Mouse (Mus musculus): Measurements from ENCODE around the gene Krtap16-1. TPM values are rescaled to one million over a fixed set of nuclear protein-coding genes. Genes with fewer than 3 reads are reported as not detected.

Gene Krtap16-1
- polyA plus RNA-seq, 1 experiment, result not detected

GRCm38 (mm10) chr11:99978953-99979352 lies 7.4 kb downstream of the Krtap16-1 start, which contains the start of gene Krtap29-1:
Gene Krtap29-1 (minus strand): TSS chr11:99979053.
- TF ChIP-seq POLR2A (IDR thresholded peaks at IDR 0.05; ENCODE audit: borderline replicate concordance, low read depth, low read length), result no peak
- no peak for TF ChIP-seq CTCF (IDR thresholded peaks at IDR 0.05; ENCODE audit: low read depth, low read length)
- Histone ChIP-seq H3K4me1 (ENCODE audit: control insufficient read depth, insufficient read depth, low read length) (no peaks in the 10 kb centered on the region), H3K4me3 (ENCODE audit: insufficient read depth, low read length) (no peak within 1 kb of the TSS), H3K27ac (ENCODE audit: insufficient read depth, low read depth, low read length) (no peak within 1 kb of the TSS)

- H3K4me1 ChIP-seq (ENCODE audit: control insufficient read depth, insufficient read depth, low read length), result no peaks in the 10 kb centered on the region
- no peak for TF ChIP-seq CTCF (IDR thresholded peaks at IDR 0.05; ENCODE audit: low read depth, low read length)
- no peak for TF ChIP-seq POLR2A (IDR thresholded peaks at IDR 0.05; ENCODE audit: borderline replicate concordance, low read depth, low read length)
- H3K4me3 ChIP-seq (ENCODE audit: insufficient read depth, low read length), result no peak overlapping the region
- H3K27ac ChIP-seq (ENCODE audit: insufficient read depth, low read depth, low read length), result no peak overlapping the region
These were observed 20.4 kb downstream of the Krtap16-1 start for GRCm38 (mm10) chr11:99965961-99966360.

GRCm38 (mm10) chr11:99964213-99964612 lies 22.2 kb downstream of the Krtap16-1 start:
- no peaks in the 10 kb centered on the region for H3K4me1 ChIP-seq (ENCODE audit: control insufficient read depth, insufficient read depth, low read length)
- TF ChIP-seq POLR2A (IDR thresholded peaks at IDR 0.05; ENCODE audit: borderline replicate concordance, low read depth, low read length) (no peak), CTCF (IDR thresholded peaks at IDR 0.05; ENCODE audit: low read depth, low read length) (no peak)
- no peak overlapping the region for H3K27ac ChIP-seq (ENCODE audit: insufficient read depth, low read depth, low read length)
- H3K4me3 ChIP-seq (ENCODE audit: insufficient read depth, low read length), result no peak overlapping the region

- no peak within 1 kb of the TSS for H3K4me3 ChIP-seq (ENCODE audit: insufficient read depth, low read length)
These were observed 38.2 kb downstream of the Krtap16-1 start, which contains the start of gene Krtap9-5 for GRCm38 (mm10) chr11:99948175-99948574. Gene Krtap9-5 (plus strand): TSS chr11:99948475.

GRCm38 (mm10) chr11:99937751-99938264 lies 48.6 kb downstream of the Krtap16-1 start:
- no peak overlapping the region for H3K4me3 ChIP-seq (ENCODE audit: insufficient read depth, low read length)
- no peak for TF ChIP-seq POLR2A (IDR thresholded peaks at IDR 0.05; ENCODE audit: borderline replicate concordance, low read depth, low read length)
- TF ChIP-seq CTCF (IDR thresholded peaks at IDR 0.05; ENCODE audit: low read depth, low read length), result no peak
- H3K27ac ChIP-seq (ENCODE audit: insufficient read depth, low read depth, low read length), result no peak overlapping the region
- H3K4me1 ChIP-seq (ENCODE audit: control insufficient read depth, insufficient read depth, low read length), result no peaks in the 10 kb centered on the region

More at GRCm38 (mm10) chr11:99948175-99948574, 38.2 kb downstream of the Krtap16-1 start, which contains the start of gene Krtap9-5:
- Histone ChIP-seq H3K4me1 (ENCODE audit: control insufficient read depth, insufficient read depth, low read length) (no peaks in the 10 kb centered on the region), H3K27ac (ENCODE audit: insufficient read depth, low read depth, low read length) (no peak within 1 kb of the TSS)
- TF ChIP-seq POLR2A (IDR thresholded peaks at IDR 0.05; ENCODE audit: borderline replicate concordance, low read depth, low read length) (no peak), CTCF (IDR thresholded peaks at IDR 0.05; ENCODE audit: low read depth, low read length) (no peak)

- TF ChIP-seq POLR2A (IDR thresholded peaks at IDR 0.05; ENCODE audit: borderline replicate concordance, low read depth, low read length) (no peak), CTCF (IDR thresholded peaks at IDR 0.05; ENCODE audit: low read depth, low read length) (no peak)
- Histone ChIP-seq H3K27ac (ENCODE audit: insufficient read depth, low read depth, low read length) (no peak within 1 kb of the TSS), H3K4me1 (ENCODE audit: control insufficient read depth, insufficient read depth, low read length) (no peaks in the 10 kb centered on the region), H3K4me3 (ENCODE audit: insufficient read depth, low read length) (no peak within 1 kb of the TSS)
These were observed 50.4 kb downstream of the Krtap16-1 start, which contains the start of gene Krtap31-2 for GRCm38 (mm10) chr11:99935991-99936390. Gene Krtap31-2 (plus strand): TSS chr11:99936291.

Other genes starting within 250 kb of the Krtap16-1 start
- gene Gm11595, start 213.7 kb downstream of the Krtap16-1 start, polyA plus RNA-seq (2012; ENCODE audit: insufficient read depth, insufficient read length, missing spikeins), result not detected in 2 replicates
- gene Krtap4-8, start 205.9 kb downstream of the Krtap16-1 start, polyA plus RNA-seq (2012; ENCODE audit: insufficient read depth, insufficient read length, missing spikeins), result not detected in 2 replicates
- not detected in 2 replicates for gene Krtap4-9, start 201.4 kb downstream of the Krtap16-1 start, polyA plus RNA-seq (2012; ENCODE audit: insufficient read depth, insufficient read length, missing spikeins)
- not detected in 2 replicates for gene Gm11596, start 193.1 kb downstream of the Krtap16-1 start, polyA plus RNA-seq (2012; ENCODE audit: insufficient read depth, insufficient read length, missing spikeins)
- not detected in 2 replicates for gene Gm11569, start 187.7 kb downstream of the Krtap16-1 start, polyA plus RNA-seq (2012; ENCODE audit: insufficient read depth, insufficient read length, missing spikeins)
- not detected in 2 replicates for gene Gm11554, start 182.2 kb downstream of the Krtap16-1 start, polyA plus RNA-seq (2012; ENCODE audit: insufficient read depth, insufficient read length, missing spikeins)
- gene Krtap4-13, start 176.7 kb downstream of the Krtap16-1 start, polyA plus RNA-seq (2012; ENCODE audit: insufficient read depth, insufficient read length, missing spikeins), result not detected in 2 replicates
- not detected in 2 replicates for gene Gm11564, start 170.9 kb downstream of the Krtap16-1 start, polyA plus RNA-seq (2012; ENCODE audit: insufficient read depth, insufficient read length, missing spikeins)
- gene 2300003K06Rik, start 148.5 kb downstream of the Krtap16-1 start, polyA plus RNA-seq (2012; ENCODE audit: insufficient read depth, insufficient read length, missing spikeins), result not detected in 2 replicates
- gene Krtap4-16, start 135.0 kb downstream of the Krtap16-1 start, polyA plus RNA-seq (2012; ENCODE audit: insufficient read depth, insufficient read length, missing spikeins), result not detected in 2 replicates
- not detected in 2 replicates for gene Gm11568, start 128.7 kb downstream of the Krtap16-1 start, polyA plus RNA-seq (2012; ENCODE audit: insufficient read depth, insufficient read length, missing spikeins)
- gene Gm11559, start 122.1 kb downstream of the Krtap16-1 start, polyA plus RNA-seq (2012; ENCODE audit: insufficient read depth, insufficient read length, missing spikeins), result not detected in 2 replicates
- gene Krtap9-1, start 113.2 kb downstream of the Krtap16-1 start, polyA plus RNA-seq (2012; ENCODE audit: insufficient read depth, insufficient read length, missing spikeins), result not detected in 2 replicates
- gene Gm11567, start 107.4 kb downstream of the Krtap16-1 start, polyA plus RNA-seq (2012; ENCODE audit: insufficient read depth, insufficient read length, missing spikeins), result not detected in 2 replicates
- gene Krtap31-1, start 78.7 kb downstream of the Krtap16-1 start, polyA plus RNA-seq (2012; ENCODE audit: insufficient read depth, insufficient read length, missing spikeins), result not detected in 2 replicates
- not detected in 2 replicates for gene Gm11565, start 71.8 kb downstream of the Krtap16-1 start, polyA plus RNA-seq (2012; ENCODE audit: insufficient read depth, insufficient read length, missing spikeins)
- not detected in 2 replicates for gene Krtap31-2, start 50.3 kb downstream of the Krtap16-1 start, polyA plus RNA-seq (2012; ENCODE audit: insufficient read depth, insufficient read length, missing spikeins)
- gene Krtap9-5, start 38.1 kb downstream of the Krtap16-1 start, polyA plus RNA-seq (2012; ENCODE audit: insufficient read depth, insufficient read length, missing spikeins), result not detected in 2 replicates
- gene Krtap29-1, start 7.5 kb downstream of the Krtap16-1 start, polyA plus RNA-seq (2012; ENCODE audit: insufficient read depth, insufficient read length, missing spikeins), result not detected in 2 replicates
- gene Krtap17-1, start 7.4 kb upstream of the Krtap16-1 start, polyA plus RNA-seq (2012; ENCODE audit: insufficient read depth, insufficient read length, missing spikeins), result not detected in 2 replicates
- gene Krt33a, start 29.6 kb upstream of the Krtap16-1 start, polyA plus RNA-seq (2012; ENCODE audit: insufficient read depth, insufficient read length, missing spikeins), result not detected in 2 replicates
- not detected in 2 replicates for gene Krt33b, start 43.3 kb upstream of the Krtap16-1 start, polyA plus RNA-seq (2012; ENCODE audit: insufficient read depth, insufficient read length, missing spikeins)
- not detected in 2 replicates for gene Krt34, start 55.0 kb upstream of the Krtap16-1 start, polyA plus RNA-seq (2012; ENCODE audit: insufficient read depth, insufficient read length, missing spikeins)
- not detected in 2 replicates for gene Krt31, start 64.0 kb upstream of the Krtap16-1 start, polyA plus RNA-seq (2012; ENCODE audit: insufficient read depth, insufficient read length, missing spikeins)
- gene Krt32, start 101.6 kb upstream of the Krtap16-1 start, polyA plus RNA-seq (2012; ENCODE audit: insufficient read depth, insufficient read length, missing spikeins), result not detected in 2 replicates
- gene Krt35, start 109.6 kb upstream of the Krtap16-1 start, polyA plus RNA-seq (2012; ENCODE audit: insufficient read depth, insufficient read length, missing spikeins), result not detected in 2 replicates
- gene Krt36, start 119.0 kb upstream of the Krtap16-1 start, polyA plus RNA-seq (2012; ENCODE audit: insufficient read depth, insufficient read length, missing spikeins), result not detected in 2 replicates
- not detected in 2 replicates for gene Krt13, start 135.0 kb upstream of the Krtap16-1 start, polyA plus RNA-seq (2012; ENCODE audit: insufficient read depth, insufficient read length, missing spikeins)
- not detected in 2 replicates for gene Krt15, start 149.3 kb upstream of the Krtap16-1 start, polyA plus RNA-seq (2012; ENCODE audit: insufficient read depth, insufficient read length, missing spikeins)
- gene Krt19, start 162.1 kb upstream of the Krtap16-1 start, polyA plus RNA-seq (2012; ENCODE audit: insufficient read depth, insufficient read length, missing spikeins), result not detected in 2 replicates
- not detected in 2 replicates for gene Krt9, start 206.6 kb upstream of the Krtap16-1 start, polyA plus RNA-seq (2012; ENCODE audit: insufficient read depth, insufficient read length, missing spikeins)
- not detected in 2 replicates for gene Krt14, start 221.0 kb upstream of the Krtap16-1 start, polyA plus RNA-seq (2012; ENCODE audit: insufficient read depth, insufficient read length, missing spikeins)